Mouse (Mus musculus) layer of hippocampus, postnatal 14 days (tissue): ENCODE results near the gene Naaa. TPM values are rescaled to one million over a fixed set of nuclear protein-coding genes. Genes with fewer than 3 reads are reported as not detected.

ENCODE experiments used
- DNase-seq, 2 experiments: peaks; one replicate each; pipeline ENCODE4 v3.0.0; 2021 to 2022; ENCODE audit warnings: low spot score in 2 of 2, mixed read lengths in 1 of 2
- total RNA-seq, 2 experiments: library from RNA; stranded (reverse); gene quantifications; 2 replicates each; pipeline ENCODE4 v1.2.3; 2021

Naaa gene
- total RNA-seq, 2 experiments from 2014 or later, result 35.4 to 36.8 TPM

- no peak for DNase-seq
These were observed 7.5 kb downstream of the Naaa start for GRCm38 (mm10) chr5:92270496-92270895.

- peak; percentile 73 to 89 for DNase-seq
These were observed 14.1 kb downstream of the Naaa start for GRCm38 (mm10) chr5:92263761-92264359.

- no peak for DNase-seq
These were observed 15.3 kb downstream of the Naaa start for GRCm38 (mm10) chr5:92262646-92263045.

GRCm38 (mm10) chr5:92256218-92256617, 21.8 kb downstream of the Naaa start, which contains the start of gene Ppef2:
Gene Ppef2, minus strand, starts transcription at chr5:92256278.
- DNase-seq, result no peak

GRCm38 (mm10) chr5:92254476-92254875, 23.5 kb downstream of the Naaa start:
- no peak for DNase-seq

GRCm38 (mm10) chr5:92252797-92253343, 25.1 kb downstream of the Naaa start:
- peak in 1 of 2 experiments; percentile 22 for DNase-seq

- no peak for DNase-seq
These were observed 25.9 kb downstream of the Naaa start for GRCm38 (mm10) chr5:92252031-92252430.

GRCm38 (mm10) chr5:92248614-92249013, 29.4 kb downstream of the Naaa start:
- no peak for DNase-seq

- no peak for DNase-seq
These were observed 32.5 kb downstream of the Naaa start for GRCm38 (mm10) chr5:92245483-92245882.

GRCm38 (mm10) chr5:92244900-92245299, 33.1 kb downstream of the Naaa start:
- no peak for DNase-seq

GRCm38 (mm10) chr5:92240769-92241168, 37.2 kb downstream of the Naaa start:
- DNase-seq, result peak; percentile 17 to 76

- DNase-seq, result peak; percentile 70 to 79
These were observed 38.4 kb downstream of the Naaa start for GRCm38 (mm10) chr5:92239333-92240232.

GRCm38 (mm10) chr5:92234939-92235557, 42.9 kb downstream of the Naaa start:
- DNase-seq, result no peak

- DNase-seq, result no peak
These were observed 44.6 kb downstream of the Naaa start for GRCm38 (mm10) chr5:92233366-92233765.

GRCm38 (mm10) chr5:92231836-92232235, 46.1 kb downstream of the Naaa start:
- DNase-seq, result no peak

GRCm38 (mm10) chr5:92230306-92230705, 47.7 kb downstream of the Naaa start:
- DNase-seq, result no peak

- no peak for DNase-seq
These were observed 48.5 kb downstream of the Naaa start for GRCm38 (mm10) chr5:92229514-92229913.

- DNase-seq, result no peak
These were observed 49.2 kb downstream of the Naaa start for GRCm38 (mm10) chr5:92228776-92229175.

- no peak for DNase-seq
These were observed 50.2 kb downstream of the Naaa start for GRCm38 (mm10) chr5:92227782-92228181.

- no peak for DNase-seq
These were observed 57.6 kb downstream of the Naaa start for GRCm38 (mm10) chr5:92220287-92220902.

GRCm38 (mm10) chr5:92219826-92220225, 58.1 kb downstream of the Naaa start:
- DNase-seq, result no peak
